Mouse (Mus musculus) c-Kit-positive CD71-positive TER-119-positive erythroid progenitor cells, embryonic 14.5 days (primary cell): ENCODE results near the gene Rfx3.

Experiments used
- DNase-seq: peaks from one replicate; pipeline ENCODE4 v3.0.0-alpha.2; 2013; ENCODE audit warnings: low spot score

Gene Rfx3

DNA sequence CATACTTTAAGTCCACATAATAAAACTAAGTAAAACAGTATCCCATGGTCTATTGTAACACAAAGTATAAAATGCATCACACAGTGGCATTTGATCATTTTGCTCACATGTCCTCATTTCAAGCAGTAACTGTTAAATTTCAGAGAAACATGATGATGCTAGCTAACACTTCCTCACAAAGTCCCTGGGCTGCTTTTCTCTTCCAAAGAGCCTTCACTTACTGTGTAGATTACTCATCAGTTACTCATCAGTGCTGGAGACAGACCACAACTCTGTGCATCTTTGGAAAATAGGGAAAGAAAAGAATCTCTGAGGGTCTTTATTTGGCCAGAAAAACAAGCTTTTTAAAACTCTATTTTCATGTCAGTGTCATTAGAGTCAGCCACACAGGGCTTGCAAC, 294.7 kb downstream of the Rfx3 start:
- DNase-seq = no peak
